Mouse (Mus musculus): ENCODE results near the gene Hnrnpr.

Gene Hnrnpr

DNA sequence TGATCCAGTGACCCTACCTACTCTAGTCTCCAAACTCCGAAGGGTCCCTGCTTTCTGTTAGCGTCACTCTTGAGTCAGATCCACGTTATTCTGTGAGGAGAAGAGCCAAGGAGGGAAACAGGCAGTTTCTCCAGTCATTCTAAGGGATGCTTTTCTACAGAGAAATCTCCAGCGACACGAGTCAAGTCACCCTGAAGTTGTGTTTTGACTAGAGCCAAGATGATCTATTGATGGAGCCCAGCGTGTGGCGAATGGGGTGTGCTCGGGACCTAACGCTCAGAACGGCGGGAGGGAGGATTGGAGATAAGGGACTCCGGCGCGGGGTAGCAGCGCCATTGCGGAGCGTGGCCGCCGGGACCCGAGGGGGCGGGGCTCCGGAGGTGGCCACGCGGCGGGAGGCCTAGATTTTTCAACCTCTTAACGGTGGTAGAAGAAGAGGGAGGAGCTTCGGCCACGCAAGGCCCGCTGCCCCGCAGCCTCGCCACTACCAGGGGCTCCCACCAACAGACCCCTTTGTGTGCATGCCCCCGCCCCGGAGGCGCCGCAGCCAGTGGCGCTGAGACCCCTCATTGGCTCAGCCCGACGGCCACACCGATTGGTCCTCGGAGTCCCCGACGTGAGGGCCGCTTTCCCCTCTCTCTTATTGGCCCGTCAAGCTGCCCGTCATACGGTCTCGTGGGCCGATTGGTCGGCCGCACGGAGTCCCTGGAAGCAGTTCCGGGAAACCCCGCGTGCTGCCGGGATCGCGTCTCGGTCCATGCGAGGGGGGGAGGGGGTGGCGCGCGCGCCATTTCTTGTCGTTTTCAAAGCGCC is at the start of gene Hnrnpr:
Gene Hnrnpr (plus strand): TSS at position 714 of the 813 bp plus-strand sequence.
- DNase-seq (ENCODE audit: low spot score): peak; percentile 99

DNA sequence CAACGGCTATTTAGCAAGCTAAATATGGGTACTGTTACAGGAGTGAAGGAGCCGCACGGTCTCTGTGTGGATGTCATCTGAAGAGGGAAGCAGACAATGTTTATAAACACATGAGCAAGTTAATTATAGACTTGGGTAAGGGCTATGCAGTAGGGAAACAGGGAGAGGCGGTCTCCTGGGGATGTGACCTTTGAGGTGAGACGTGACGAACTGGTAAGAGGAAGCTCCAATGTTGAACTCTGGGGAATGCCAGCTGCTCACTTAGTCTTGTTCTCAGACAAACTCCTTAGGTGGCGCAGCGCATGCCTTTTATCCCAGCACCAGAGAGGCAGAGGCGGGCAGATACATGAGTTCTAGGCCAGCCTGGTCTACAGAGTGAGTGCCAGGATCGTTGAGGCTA is 48.8 kb upstream of the Hnrnpr start:
- no peak for DNase-seq (ENCODE audit: low spot score)

DNA sequence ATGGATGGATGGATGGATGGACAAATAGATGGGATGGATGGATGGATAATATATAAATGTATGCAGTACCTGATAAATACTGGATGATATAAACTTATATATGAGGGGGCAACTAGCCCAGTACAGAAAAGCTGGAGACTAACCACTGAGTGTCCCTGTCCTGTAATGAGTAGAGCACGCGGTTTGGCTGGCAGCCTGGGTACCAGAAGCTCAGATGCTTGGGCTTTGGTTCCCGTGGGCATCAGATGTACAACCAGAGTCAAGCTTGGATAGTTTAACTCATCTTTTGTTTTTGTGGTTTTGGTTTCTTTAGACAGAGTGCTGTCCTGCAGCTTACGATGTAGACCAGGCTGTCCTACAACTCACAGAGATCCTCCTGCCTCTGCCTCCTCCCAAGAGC is 47.2 kb upstream of the Hnrnpr start:
- DNase-seq (ENCODE audit: low spot score): no peak

DNA sequence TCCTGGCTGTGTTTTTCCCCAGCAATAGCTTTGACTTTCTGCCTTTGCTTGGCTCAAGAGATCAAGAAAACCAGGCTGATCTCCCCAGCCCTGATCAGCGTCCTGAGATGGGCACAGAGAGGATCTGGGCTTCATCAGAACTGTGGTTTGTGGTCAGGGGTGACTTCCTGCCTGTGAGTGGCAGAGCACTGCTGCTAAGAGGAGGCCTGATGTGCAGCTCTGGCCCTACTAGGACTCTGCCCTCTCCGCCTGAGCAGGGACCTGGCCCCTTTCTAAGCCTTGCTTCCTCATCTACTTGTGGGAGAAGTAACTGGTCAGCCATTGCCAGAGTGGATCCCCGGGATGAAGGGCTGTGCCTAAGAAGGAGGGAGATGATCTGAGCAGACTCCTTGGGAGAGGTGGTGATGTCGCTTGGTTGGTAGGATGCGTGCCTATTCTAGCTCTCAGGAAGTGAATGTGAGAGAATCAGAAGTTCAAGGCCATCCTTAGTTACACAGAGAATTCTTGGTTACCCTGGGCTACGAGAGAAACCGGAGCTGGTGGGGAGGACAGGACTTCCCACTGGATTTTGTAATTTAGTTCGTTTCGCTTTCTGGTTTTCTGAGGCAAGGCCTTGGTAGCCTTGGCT is 43.9 kb upstream of the Hnrnpr start:
- no peak for DNase-seq (ENCODE audit: low spot score)

DNA sequence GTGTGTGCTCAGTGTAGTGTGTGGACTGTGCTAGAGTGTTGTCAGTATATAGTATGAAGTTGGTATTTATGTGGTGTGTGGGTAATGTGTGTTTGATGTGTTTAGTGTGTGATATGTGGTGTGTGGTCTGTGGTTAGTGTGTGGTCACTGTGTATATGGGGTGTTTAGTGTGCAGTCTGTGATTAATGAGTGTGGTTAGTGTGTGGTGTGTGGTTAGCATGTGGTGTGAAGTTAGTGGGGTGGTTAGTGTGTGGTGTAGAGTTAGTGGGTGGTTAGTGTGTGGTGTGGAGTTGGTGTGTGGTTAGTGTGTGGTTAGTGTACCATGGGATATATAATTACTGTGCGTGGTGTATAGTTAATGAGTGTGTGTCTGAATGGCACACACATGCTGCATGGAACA is 41.8 kb upstream of the Hnrnpr start:
- no peak for DNase-seq (ENCODE audit: low spot score)

DNA sequence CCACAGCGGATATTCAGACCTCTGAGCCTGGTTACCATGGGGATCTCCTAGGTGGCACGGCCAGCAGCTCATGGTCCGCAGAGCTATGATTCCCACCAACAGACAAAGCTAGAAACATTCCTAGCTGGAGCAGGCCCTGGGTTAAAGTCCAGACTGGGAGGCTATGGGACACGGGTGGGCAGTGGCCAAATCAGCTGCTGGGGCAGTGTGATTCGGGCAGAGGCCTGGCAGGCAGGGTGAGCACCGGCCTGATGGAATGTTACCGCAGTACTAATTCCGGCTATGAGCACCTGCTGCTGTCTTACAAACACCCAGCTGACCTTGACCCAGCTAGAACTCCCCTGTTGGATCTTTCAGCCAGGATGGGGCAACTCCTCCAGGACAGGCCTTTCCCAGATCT is 40.1 kb upstream of the Hnrnpr start:
- DNase-seq (ENCODE audit: low spot score): no peak

DNA sequence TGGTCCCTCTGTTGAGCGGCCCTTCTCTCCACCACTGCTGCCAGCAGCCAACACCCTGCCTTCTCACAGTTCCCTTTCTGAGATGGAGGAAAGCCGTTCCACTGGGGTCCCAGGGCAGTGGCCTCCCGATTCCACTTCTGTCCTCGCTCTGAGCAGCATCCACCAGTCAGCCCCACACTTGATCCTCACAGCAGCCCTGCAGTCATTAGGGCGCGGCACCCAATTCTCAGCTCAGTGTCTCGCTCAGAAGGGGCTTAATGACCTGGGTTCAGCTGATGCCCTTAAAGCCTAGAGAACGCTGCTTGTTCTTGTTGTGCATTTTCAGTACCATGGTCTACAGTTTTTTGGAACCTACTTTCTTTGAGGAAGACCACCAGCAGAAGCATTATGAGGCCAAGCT is 29.6 kb upstream of the Hnrnpr start:
- no peak for DNase-seq (ENCODE audit: low spot score)

DNA sequence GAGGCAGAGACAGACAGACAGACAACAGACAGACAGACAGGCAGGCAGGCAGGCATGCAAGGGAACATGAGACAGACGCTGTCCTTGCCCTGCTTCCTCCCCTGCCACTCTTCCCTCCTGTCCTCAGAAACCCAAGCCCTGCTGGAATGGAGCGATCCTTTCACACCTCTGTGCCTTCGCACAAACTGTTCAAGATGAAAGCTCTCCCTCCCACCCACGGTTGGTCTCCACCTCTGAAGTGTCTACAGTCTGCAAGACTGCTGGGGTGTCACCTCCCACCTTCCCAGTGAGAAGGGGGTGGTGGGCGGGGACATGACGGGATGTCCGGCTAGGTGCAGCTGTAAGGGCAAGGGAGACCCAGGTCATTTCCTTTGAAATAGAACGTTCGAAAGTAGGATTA is 29.1 kb upstream of the Hnrnpr start:
- DNase-seq (ENCODE audit: low spot score): no peak

DNA sequence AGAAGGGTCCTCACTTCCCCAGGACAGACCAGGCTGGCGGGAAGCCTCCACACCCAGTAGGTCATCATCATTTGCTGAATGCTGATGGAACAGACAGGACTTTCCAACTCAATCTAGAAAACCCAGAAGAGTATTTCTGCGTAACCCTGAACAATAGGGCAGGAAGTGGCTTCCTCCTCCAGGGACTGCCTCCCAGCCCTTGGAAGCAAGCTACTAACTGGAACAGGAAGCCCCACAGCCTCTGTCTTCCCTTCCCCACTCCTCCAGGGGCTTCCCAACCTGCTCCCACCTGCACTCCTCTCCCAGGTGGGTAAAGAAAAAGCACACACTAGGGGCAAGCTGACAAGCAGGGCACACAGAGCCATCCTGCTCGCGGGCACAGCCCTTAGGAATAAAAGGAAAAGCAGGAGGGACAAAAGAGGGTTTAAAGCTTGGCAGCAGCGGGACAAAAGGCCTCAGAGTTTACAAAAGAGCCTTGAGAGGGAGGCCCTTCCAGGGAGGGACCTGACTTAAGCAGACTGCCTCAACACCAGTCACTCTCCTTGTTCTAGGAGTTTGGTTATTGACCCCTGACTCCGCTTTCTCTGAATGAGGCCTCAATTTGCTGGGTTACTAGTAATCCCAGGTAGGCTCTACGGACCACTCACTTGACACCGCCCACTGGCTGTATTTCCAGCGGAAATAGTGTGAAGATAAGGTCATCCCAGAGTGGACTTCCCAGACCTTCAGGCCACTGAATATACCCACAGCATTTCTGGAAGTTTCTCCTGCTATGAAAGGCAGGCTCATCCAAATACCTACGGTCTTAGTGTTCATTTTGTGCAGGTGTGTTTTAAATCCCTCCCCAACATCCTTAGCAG is 27.9 kb upstream of the Hnrnpr start:
- DNase-seq (ENCODE audit: low spot score): no peak

DNA sequence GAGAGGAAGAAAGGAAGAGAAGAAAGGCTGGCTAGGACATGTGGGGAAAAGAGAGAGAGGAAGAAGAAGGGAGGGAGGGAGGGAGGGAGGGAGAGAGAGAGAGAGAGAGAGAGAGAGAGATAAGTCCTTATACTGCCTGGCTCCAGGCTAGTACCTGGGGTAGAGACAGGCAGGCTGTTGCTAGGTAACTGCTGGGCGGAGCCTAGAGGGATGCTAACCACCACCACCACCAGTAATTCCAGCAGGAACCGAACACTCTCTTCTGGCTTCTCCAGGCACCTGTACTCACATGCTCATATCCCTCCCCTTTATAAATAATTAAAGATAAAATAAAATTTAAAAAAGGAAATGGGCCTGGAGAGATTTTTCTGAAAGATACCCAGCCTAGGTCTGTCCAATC is 27.0 kb upstream of the Hnrnpr start:
- no peak for DNase-seq (ENCODE audit: low spot score)

DNA sequence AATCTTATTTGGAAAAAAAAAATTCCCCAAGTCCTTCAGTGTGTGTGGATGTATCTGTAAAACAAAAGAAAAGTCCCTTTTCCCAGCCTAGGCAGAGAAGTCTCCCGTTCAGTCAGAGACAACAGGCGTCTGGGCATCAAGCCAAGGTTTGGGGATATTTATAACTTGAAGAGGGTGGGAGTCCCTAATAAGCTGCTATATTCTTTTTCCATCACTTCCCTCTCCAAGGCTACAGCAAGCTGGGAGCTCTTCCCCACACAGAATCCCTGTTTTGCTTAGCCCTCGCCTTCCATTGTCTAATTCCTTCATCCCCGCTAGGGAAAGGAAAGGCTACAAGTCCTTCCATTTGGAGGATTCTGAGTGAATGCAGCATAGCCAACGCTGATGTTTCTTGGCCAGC is 26.3 kb upstream of the Hnrnpr start, which contains the start of gene Zfp46:
Gene Zfp46 (plus strand): TSS at position 229 of the 400 bp plus-strand sequence.
- peak; percentile 59 for DNase-seq (ENCODE audit: low spot score)

DNA sequence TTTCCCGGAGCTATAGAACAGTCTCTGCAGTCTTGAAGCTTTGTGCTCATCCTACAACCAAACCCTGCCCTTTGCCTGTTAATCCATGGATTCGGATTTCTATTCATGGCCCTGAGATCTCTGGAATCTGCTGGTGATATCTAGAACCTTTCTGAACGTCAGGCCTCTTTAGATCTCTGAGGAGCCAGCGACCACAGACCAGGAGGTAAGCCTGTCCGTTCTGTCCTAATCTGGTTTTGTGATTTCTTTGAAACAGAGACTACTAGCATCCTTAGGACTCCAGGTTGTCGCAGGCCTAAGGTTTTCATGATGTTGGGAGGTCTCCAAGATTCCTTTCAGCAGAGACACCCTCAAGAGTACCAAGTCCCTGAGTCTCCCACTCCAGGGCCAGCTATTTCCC is 25.9 kb upstream of the Hnrnpr start:
- no peak for DNase-seq (ENCODE audit: low spot score)

DNA sequence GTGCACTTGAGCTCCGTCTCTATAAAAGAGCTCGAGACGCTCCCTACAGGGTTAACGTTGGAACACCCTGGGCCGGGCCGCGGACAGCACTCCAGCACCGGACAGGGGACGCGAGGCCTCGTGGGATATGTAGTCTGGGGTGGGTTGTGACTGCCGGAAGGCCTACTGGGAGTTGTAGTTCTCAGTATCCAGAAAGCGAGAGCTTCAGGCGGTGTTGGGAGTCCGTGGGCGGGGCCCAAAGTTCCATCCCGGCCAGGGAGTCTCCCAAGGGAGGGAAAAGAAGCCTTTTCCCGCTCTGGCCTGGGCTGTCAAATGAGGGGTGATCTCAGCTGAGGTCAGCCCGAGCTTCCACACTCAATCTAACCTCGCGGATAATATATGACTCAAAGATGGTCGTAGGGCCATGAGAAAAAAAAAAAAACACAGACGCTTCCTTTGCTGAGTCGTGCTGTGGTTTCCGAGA is 25.4 kb upstream of the Hnrnpr start:
- DNase-seq (ENCODE audit: low spot score): peak; percentile 92

DNA sequence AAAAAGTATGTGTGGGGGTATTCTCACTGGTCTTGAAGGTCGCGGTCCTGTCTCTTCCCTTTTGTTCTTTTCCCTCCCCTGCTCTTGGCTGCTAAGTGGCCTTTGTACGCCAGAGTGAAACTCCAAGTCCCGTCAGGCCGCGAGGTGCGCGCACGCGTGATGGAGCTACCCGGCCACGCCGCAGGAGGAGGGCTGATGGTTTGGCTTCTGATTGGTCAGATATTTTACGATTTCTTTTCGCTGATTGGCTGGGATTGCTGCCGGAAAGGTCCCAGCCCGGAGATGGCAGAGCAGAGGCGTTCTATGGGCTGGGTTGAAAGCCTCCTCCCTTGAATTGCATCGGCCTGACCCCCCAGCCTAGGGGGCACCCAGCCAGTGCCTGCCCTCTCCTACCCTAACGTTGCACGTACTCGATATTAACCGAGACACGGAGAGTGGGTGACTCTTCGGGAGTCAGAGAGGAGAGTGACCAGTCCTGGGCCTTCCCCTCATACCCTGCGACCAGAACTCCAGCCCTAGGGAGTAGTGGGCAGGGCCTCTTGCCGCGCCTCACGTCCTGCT is 24.9 kb upstream of the Hnrnpr start:
- peak; percentile 94 for DNase-seq (ENCODE audit: low spot score)

DNA sequence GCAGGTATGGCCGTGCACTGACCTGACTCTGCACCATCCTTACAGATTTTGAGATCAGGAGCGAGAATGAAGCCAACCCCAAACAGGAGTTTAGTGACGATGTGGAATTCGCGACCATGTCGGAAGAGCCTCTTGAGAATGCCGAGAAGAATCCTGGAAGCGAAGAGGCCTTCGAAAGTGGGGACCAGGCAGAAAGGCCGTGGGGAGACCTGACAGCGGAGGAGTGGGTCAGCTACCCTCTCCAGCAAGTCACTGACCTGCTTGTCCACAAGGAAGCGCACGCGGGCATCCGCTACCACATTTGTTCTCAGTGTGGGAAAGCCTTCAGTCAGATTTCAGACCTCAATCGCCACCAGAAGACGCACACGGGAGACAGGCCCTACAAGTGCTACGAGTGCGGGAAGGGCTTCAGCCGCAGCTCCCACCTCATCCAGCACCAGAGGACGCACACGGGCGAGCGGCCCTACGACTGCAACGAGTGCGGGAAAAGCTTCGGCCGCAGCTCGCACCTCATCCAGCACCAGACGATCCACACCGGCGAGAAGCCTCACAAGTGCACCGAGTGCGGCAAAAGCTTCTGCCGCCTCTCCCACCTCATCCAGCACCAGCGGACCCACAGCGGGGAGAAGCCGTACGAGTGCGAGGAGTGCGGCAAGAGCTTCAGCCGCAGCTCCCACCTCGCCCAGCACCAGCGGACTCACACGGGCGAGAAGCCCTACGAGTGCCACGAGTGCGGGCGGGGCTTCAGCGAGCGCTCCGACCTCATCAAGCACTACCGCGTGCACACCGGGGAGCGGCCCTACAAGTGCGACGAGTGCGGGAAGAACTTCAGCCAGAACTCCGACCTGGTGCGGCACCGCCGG is 20.6 kb upstream of the Hnrnpr start:
- no peak for DNase-seq (ENCODE audit: low spot score)

DNA sequence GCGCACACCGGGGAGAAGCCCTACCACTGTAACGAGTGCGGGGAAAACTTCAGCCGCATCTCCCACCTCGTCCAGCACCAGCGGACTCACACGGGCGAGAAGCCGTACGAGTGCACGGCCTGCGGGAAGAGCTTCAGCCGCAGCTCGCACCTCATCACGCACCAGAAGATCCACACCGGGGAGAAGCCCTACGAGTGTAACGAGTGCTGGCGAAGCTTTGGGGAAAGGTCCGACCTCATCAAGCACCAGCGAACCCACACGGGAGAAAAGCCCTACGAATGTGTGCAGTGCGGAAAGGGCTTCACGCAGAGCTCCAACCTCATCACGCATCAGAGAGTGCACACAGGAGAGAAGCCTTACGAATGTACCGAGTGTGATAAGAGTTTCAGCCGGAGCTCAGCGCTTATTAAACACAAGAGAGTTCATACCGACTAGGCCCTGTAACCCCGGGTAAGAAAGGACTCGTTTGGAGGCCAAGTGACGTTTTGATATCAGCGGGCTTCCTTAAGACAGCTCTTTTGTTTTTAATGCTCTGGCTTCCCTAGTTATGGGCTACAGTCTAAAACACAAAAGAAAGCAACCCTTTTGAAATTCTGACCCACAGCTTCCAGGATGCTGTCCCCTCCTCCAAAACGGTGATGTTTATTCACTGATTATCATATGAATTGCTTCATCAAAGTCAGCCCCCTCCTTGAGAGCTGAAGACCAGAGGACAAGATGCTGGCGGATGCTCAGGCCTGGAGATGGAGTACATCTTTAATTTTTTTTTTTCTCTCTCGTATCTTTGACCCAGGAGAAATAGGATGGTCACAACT is 19.8 kb upstream of the Hnrnpr start:
- DNase-seq (ENCODE audit: low spot score): no peak

DNA sequence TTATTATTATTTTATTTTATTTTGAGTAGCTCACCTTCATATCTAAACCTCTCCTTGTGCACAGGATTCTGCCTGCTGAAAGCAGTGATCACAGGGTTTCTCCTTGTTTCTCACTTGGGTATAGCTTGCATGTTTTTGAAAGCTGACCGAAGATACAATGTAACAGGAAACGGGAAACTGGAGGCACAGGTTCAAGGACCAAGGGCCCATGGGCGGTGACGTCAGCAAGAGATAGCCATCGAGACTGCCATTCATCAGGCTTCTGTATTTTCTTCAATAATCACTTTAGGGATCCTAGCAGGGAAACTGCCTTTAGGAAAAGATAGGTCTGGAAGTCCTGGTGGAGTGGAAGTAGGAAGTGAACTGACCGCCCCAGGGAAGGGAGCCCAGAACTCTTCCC is 19.1 kb upstream of the Hnrnpr start:
- DNase-seq (ENCODE audit: low spot score): no peak

DNA sequence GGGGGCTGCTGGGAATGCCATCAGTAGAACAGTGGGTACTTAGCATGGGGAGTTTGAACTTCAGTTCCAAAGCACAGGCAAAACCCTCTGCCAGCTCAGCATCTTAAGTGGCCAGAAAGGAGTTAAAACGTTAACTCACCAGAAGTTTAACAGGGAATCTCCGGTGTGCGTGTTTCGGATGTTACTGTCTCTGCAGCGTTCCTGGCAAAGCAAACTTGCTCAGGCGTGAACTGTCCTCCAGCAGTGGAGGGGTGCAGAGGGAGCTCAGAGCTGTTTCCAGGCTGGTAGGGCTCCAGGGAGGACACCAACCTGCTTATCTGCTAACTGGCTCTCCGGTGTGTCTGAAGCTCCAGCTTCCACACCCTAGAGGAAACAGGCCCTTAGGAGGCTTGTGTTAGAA is 14.8 kb upstream of the Hnrnpr start:
- DNase-seq (ENCODE audit: low spot score): no peak

DNA sequence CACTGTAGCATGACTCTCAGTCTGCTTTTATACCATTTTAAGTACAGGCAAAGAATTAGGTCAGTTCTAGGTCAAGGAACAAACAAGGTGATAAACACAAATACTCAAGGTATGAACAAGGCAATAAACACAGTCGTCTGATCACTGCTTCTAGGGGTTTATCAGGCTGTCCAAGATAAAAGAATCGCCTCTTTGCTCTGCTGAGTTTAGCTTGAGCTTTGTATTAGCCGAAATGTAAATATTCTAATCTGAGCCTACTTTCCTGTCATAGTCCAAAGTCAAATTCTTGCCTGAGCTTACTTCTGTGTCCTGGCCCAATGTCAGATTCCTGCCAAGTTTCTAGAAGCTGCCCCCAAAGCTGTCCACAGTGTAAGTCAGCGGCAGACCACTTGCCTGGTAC is 8.3 kb upstream of the Hnrnpr start:
- DNase-seq (ENCODE audit: low spot score): no peak

DNA sequence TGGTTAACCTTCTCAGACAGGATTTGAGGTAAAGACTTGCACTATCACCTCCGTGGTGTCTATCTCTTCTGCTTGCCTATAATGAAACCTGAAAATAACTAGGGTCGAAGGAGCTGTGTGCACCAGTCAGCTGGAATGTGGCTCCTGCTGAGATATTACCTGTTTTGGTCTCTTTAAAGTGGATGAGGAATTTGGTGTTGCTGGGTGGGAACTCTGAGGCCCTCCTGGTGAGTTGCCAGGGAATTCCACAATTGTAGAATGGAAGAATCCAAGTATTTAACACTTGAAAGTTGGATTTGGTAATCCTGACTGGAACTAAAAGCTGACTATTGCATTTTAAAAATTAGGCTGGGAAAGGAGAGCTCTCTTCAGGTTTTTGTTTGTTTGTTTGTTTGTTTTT is 6.6 kb upstream of the Hnrnpr start:
- DNase-seq (ENCODE audit: low spot score): no peak

DNA sequence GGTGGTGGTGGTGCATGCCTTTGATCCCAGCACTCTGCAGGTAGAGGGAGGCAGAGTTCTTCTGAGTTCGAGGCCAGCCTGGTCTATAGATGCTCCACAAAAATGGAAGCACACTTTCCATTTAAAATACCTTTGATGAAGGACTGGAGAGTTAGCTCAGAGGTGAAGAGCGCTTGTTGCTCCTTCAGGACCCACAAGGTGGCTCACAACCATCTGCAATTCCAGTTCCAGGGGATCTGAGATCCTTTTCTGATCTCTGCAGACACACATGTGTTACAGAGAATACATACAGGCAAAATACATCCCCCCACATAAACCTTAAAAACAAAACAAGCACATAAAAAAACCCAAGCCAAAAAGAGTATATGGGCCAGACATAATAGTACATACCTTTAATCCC is 2.4 kb upstream of the Hnrnpr start:
- no peak for DNase-seq (ENCODE audit: low spot score)
